Mouse (Mus musculus) kidney, postnatal 25 days (tissue): Measurements from ENCODE around the gene Mink1.

ENCODE experiments used
- DNase-seq, 2 experiments: peaks; one replicate each; pipeline ENCODE4 v3.0.0; 2021; ENCODE audit warnings: mixed read lengths in 2 of 2

Mink1 gene

GRCm38 (mm10) chr11:70594253-70594989, 31.7 kb downstream of the Mink1 start:
- peak; percentile 51 to 74 for DNase-seq

DNA sequence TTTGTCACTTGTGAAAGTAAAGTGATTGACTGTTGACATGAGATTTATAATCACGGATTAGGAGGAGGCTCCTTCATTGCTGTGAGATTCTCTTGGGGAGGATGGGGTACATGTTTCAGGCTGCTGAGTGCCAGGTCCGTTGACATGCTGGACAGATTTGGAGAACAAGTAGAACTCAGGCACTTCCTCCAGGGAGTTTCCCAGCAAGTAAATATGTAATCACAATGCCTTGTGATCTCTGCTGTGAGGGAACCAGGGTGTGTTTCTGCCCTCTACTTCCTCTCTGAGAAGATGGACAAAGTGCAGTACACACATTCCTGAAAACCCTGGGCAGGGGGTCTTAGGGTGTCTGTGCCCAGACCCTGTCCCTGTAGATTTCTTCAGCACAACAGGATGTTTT, 33.0 kb downstream of the Mink1 start:
- DNase-seq: peak; percentile 16 to 54

DNA sequence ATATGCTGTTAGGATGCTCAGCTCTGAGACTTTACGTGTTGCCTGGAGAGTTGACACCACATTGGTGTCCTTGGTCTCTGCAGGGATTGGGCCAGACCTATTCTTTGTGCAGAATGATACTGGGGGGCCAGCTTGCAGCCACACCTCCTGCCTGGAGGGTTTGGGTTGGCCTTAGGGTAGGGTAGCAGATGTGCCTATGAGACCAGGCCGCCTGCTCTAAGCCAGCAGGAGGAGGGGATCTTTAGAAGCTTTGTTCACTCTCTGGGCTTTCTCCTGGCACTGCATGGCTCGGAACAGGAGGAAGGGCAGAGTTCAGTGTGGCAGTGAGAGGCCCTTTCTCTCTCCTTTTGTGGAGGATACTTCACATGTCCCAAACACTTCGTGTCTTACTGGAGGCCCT, 33.4 kb downstream of the Mink1 start:
- no peak for DNase-seq

- no peak for DNase-seq
Observed at GRCm38 (mm10) chr11:70597301-70597700, 34.6 kb downstream of the Mink1 start.

GRCm38 (mm10) chr11:70598451-70598953, 35.8 kb downstream of the Mink1 start:
- DNase-seq: no peak

GRCm38 (mm10) chr11:70605024-70605566, 42.4 kb downstream of the Mink1 start:
- peak; percentile 80 to 87 for DNase-seq

DNA sequence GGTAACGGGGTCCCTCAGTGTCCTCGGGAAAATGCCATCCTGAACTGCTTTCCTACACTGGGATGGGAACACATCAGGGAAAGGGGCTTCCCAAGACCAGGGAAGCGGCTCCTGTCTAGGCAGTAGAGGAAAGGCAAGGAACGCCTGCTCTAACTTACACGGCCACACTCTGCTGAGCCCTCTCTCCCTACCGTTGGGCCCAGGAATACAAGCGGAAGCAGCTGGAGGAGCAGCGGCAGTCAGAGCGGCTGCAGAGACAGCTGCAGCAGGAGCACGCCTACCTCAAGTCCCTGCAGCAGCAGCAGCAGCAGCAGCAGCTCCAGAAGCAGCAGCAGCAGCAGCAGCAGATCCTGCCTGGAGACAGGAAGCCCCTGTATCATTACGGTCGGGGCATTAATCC, 44.0 kb downstream of the Mink1 start:
- no peak for DNase-seq

GRCm38 (mm10) chr11:70607611-70608010, 44.9 kb downstream of the Mink1 start:
- DNase-seq: no peak

GRCm38 (mm10) chr11:70608381-70609066, 45.8 kb downstream of the Mink1 start:
- peak; percentile 67 to 87 for DNase-seq

- DNase-seq: no peak
Observed at GRCm38 (mm10) chr11:70610752-70611151, 48.1 kb downstream of the Mink1 start.

DNA sequence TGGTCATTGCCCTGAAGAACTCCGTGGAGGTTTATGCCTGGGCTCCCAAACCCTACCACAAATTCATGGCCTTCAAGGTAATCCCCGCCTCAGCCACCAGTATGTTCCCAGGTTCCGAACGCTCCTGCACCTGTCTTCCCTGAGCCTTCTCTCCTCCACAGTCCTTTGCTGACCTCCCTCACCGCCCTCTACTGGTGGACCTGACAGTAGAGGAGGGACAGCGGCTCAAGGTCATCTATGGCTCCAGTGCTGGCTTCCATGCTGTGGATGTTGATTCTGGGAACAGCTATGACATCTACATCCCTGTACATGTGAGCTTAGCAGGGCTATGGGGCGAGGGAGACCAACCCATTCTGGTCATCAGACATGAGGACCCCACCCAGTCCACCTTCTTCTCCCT, 49.8 kb downstream of the Mink1 start:
- DNase-seq: peak; percentile 31 to 57

DNA sequence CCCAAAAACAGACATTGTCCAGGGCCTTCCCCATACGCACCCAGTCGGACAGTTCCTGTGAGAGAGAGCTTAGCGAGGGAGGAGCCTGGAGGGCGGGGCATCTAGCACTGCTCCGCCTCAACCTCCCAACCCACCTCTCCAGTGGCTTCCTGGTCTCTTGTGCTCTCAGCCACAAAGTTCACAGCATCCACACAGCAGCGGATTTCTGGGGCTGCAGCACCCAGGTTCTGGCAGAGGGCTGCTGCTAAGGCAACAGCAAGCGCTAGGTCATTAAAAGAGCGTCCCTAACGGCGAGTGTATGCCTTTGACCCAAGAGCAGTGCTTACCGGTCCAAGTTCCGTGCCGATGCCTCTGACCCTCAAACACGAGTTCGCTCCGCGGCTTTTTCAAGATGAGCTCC, 52.4 kb downstream of the Mink1 start:
- peak; percentile 79 to 84 for DNase-seq

GRCm38 (mm10) chr11:70615516-70616093, 52.9 kb downstream of the Mink1 start, which contains the start of gene 4930544D05Rik:
Gene 4930544D05Rik (plus strand): TSS chr11:70615848.
- no peak for DNase-seq

- DNase-seq: no peak
Observed at GRCm38 (mm10) chr11:70619101-70619500, 56.4 kb downstream of the Mink1 start, which contains the start of gene Chrne. Gene Chrne (minus strand): TSS chr11:70619216.

GRCm38 (mm10) chr11:70621972-70622814, 59.5 kb downstream of the Mink1 start:
- no peak for DNase-seq

DNA sequence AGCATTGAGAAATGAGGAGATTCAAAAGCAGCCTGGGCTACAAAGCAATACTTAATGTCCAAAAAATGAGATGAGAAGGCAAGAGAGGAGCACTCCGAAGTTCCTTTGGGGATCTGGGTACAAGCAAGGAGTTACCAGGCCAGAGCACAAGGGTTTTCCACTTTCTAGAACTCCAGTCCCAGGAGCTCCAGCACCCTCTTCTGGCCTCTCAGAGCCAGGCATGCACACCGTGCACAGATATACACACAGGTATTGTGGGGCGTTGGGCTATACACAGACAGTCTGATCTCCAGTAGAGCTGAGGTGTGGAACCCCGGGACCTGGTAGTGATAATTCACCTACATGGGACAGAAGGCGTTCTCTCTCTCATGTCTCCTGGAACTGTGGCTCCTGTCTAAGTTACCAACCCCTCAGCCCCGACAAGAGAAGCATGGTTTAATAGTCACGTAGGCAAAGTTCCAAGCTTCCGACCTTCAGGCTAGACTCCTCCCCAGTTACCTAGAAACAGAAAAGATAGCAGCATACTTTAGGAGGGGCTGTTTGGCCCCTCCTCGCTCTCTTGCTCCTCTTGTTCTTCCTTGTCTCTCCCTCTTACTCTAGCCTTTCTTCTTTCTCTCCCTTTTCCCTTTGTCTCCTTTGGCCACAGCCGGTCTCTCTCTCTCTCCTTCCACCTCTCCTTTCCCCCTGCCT, 60.5 kb downstream of the Mink1 start:
- DNase-seq: peak in 1 of 2 experiments; percentile 31

GRCm38 (mm10) chr11:70625473-70625872, 62.8 kb downstream of the Mink1 start:
- peak; percentile 49 to 76 for DNase-seq

DNA sequence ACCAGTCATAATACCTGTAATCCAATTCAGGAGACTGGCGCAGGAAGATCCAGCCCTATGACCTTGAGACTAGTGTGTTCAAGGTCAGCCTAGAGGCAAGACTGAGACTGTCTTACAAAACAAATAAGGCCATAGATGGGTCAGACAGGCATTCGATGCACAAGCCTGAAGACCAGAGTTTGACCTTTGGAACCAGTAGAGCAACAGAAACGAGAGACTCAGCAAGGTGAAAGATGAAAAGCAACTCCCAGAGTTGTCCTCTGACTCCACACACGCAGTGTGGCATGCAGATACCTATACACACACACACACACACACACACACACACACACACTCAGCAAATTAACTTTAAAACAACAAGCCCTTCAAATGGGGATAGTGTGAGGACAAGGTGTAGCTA, 64.2 kb downstream of the Mink1 start:
- DNase-seq: peak in 1 of 2 experiments; percentile 47

GRCm38 (mm10) chr11:70628431-70628830, 65.8 kb downstream of the Mink1 start:
- no peak for DNase-seq

DNA sequence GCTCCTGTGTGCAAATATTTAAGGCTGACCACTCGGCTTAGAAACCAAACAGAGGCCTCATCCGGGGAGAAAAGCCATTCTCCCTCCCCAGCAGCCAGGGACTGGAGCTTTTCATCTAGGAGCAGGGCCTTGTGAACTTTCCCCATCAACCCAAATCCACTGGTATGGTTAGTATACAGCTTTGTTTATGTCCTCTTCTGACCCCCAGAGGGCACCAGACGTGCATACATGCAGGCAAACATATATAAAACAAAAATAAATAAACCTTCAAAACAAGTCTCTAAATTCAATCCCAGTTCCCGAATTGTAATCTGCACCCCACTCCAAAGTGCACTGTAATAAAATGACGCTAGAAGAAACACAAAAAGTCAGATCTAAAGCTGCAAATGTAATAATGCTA, 66.9 kb downstream of the Mink1 start:
- DNase-seq: peak in 1 of 2 experiments; percentile 37

GRCm38 (mm10) chr11:70630129-70630528, 67.4 kb downstream of the Mink1 start:
- DNase-seq: peak; percentile 62 to 79

GRCm38 (mm10) chr11:70635601-70636000, 72.9 kb downstream of the Mink1 start:
- DNase-seq: peak in 1 of 2 experiments; percentile 35
